Mouse (Mus musculus) MEL (cell line): ENCODE data around the gene Degs1. TPM values are rescaled to one million over a fixed set of nuclear protein-coding genes. Genes with fewer than 3 reads are reported as not detected.

ENCODE experiments used
- DNase-seq: peaks from one replicate; pipeline ENCODE4 v3.0.0; 2011; ENCODE audit warnings: low read depth, low spot score
- H3K27ac ChIP-seq: 2 replicates; pipeline ENCODE4 v1.5.1; 2012; ENCODE audit warnings: low read depth, mild to moderate bottlenecking, control low read depth, low read length, moderate library complexity; ENCODE audit not compliant: control insufficient read depth
- H3K27me3 ChIP-seq, 2 experiments: fragments of 150-350 bp in 1 of 2; sonication (generic) in 1 of 2; 2 replicates each; pipeline ENCODE4 v1.6.1; 2012; ENCODE audit warnings: low read length in 2 of 2, mild to moderate bottlenecking in 2 of 2, improper control_type of control experiment in 1 of 2, moderate library complexity in 1 of 2; ENCODE audit not compliant: insufficient read depth in 2 of 2, control insufficient read depth in 1 of 2
- H3K36me3 ChIP-seq, 2 experiments: 2 replicates each; pipeline ENCODE4 v1.6.1; 2012 to 2014; ENCODE audit warnings: low read length in 2 of 2, improper control_type of control experiment in 1 of 2, inconsistent platforms in 1 of 2, mild to moderate bottlenecking in 1 of 2; ENCODE audit not compliant: insufficient read depth in 2 of 2, control insufficient read depth in 1 of 2
- H3K4me1 ChIP-seq, 2 experiments: fragments of 150-350 bp in 1 of 2; sonication (generic) in 1 of 2; 2 replicates each; pipeline ENCODE4 v1.6.1; 2012; ENCODE audit warnings: low read length in 2 of 2, improper control_type of control experiment in 1 of 2, mild to moderate bottlenecking in 1 of 2; ENCODE audit not compliant: insufficient read depth in 2 of 2, control insufficient read depth in 1 of 2
- H3K4me3 ChIP-seq, 2 experiments: fragments of 150-350 bp in 1 of 2; sonication (generic) in 1 of 2; 2 replicates each; pipeline ENCODE4 v1.5.1; 2012; ENCODE audit warnings: low read depth in 2 of 2, low read length in 2 of 2, mild to moderate bottlenecking in 2 of 2, moderate library complexity in 2 of 2, control low read depth in 1 of 2, improper control_type of control experiment in 1 of 2; ENCODE audit not compliant: control insufficient read depth in 1 of 2, insufficient read depth in 1 of 2
- H3K79me2 ChIP-seq: 2 replicates; pipeline ENCODE4 v1.6.1; 2012; ENCODE audit warnings: mild to moderate bottlenecking, low read length, moderate library complexity; ENCODE audit not compliant: control insufficient read depth, poor library complexity, insufficient read depth
- H3K9ac ChIP-seq: 2 replicates; pipeline ENCODE4 v1.6.1; 2012; ENCODE audit warnings: low read depth, mild to moderate bottlenecking, control low read depth, low read length, moderate library complexity; ENCODE audit not compliant: control insufficient read depth, poor library complexity, severe bottlenecking
- H3K9me3 ChIP-seq: fragments of 150-350 bp; sonication (generic); replicated peaks from 2 replicates; pipeline ENCODE4 v1.6.1; 2012; ENCODE audit warnings: mild to moderate bottlenecking, low read length, improper control_type of control experiment, moderate library complexity; ENCODE audit not compliant: insufficient read depth
- BHLHE40 ChIP-seq: IDR thresholded peaks from 2 replicates; pipeline ENCODE4 v1.6.1; 2012; ENCODE audit warnings: low read depth, mild to moderate bottlenecking, inconsistent platforms, low read length, improper control_type of control experiment, borderline replicate concordance
- CHD1 ChIP-seq: IDR thresholded peaks from 2 replicates; pipeline ENCODE4 v1.6.1; 2012; ENCODE audit warnings: low read depth, mild to moderate bottlenecking, inconsistent platforms, low read length, improper control_type of control experiment
- CHD2 ChIP-seq: IDR thresholded peaks from 2 replicates; pipeline ENCODE4 v1.6.1; 2011; ENCODE audit warnings: low read length, improper control_type of control experiment
- E2F4 ChIP-seq: IDR thresholded peaks from 2 replicates; pipeline ENCODE4 v1.6.1; 2011; ENCODE audit warnings: low read depth, low read length, improper control_type of control experiment, borderline replicate concordance
- ELF1 ChIP-seq: IDR thresholded peaks from 2 replicates; pipeline ENCODE4 v1.6.1; 2014; ENCODE audit warnings: low read depth, mild to moderate bottlenecking, inconsistent platforms, low read length, improper control_type of control experiment, moderate library complexity
- ETS1 ChIP-seq: IDR thresholded peaks from 2 replicates; pipeline ENCODE4 v1.6.1; 2012; ENCODE audit warnings: low read depth, mild to moderate bottlenecking, inconsistent platforms, low read length, improper control_type of control experiment, moderate library complexity
- GABPA ChIP-seq: IDR thresholded peaks from 2 replicates; pipeline ENCODE4 v1.6.1; 2012; ENCODE audit warnings: low read depth, mild to moderate bottlenecking, inconsistent platforms, low read length, improper control_type of control experiment, moderate library complexity
- GATA1 ChIP-seq: IDR thresholded peaks from 2 replicates; pipeline ENCODE4 v1.6.1; 2011; ENCODE audit warnings: low read depth, low read length, improper control_type of control experiment
- JUND ChIP-seq: IDR thresholded peaks from 2 replicates; pipeline ENCODE4 v1.6.1; 2011; ENCODE audit warnings: low read depth, mild to moderate bottlenecking, improper control_type of control experiment, low read length
- MAX ChIP-seq: IDR thresholded peaks from 2 replicates; pipeline ENCODE4 v1.6.1; 2011; ENCODE audit warnings: low read length, improper control_type of control experiment
- MAZ ChIP-seq: IDR thresholded peaks from 2 replicates; pipeline ENCODE4 v1.6.1; 2012; ENCODE audit warnings: low read depth, mild to moderate bottlenecking, inconsistent platforms, low read length, improper control_type of control experiment
- MEF2A ChIP-seq: IDR thresholded peaks from 2 replicates; pipeline ENCODE4 v1.6.1; 2014; ENCODE audit warnings: low read depth, mild to moderate bottlenecking, inconsistent platforms, low read length, improper control_type of control experiment; ENCODE audit not compliant: poor library complexity, insufficient replicate concordance, severe bottlenecking; ENCODE audit errors: extremely low read depth
- MYB ChIP-seq: IDR thresholded peaks from 2 replicates; pipeline ENCODE4 v1.6.1; 2011; ENCODE audit warnings: mild to moderate bottlenecking, low read depth, low read length, improper control_type of control experiment
- NELFE ChIP-seq: IDR thresholded peaks from 2 replicates; pipeline ENCODE4 v1.6.1; 2011; ENCODE audit warnings: low read depth, low read length, improper control_type of control experiment
- NRF1 ChIP-seq: IDR thresholded peaks from 2 replicates; pipeline ENCODE4 v1.6.1; 2014; ENCODE audit warnings: low read depth, mild to moderate bottlenecking, inconsistent platforms, low read length, improper control_type of control experiment, moderate library complexity; ENCODE audit not compliant: poor library complexity, insufficient read depth, severe bottlenecking
- POLR2AphosphoS2 ChIP-seq: IDR thresholded peaks from 2 replicates; pipeline ENCODE4 v1.6.1; 2011; ENCODE audit warnings: low read length, improper control_type of control experiment
- POLR2AphosphoS5 ChIP-seq: IDR thresholded peaks from 2 replicates; pipeline ENCODE4 v1.6.1; 2012; ENCODE audit warnings: low read depth, borderline replicate concordance, mild to moderate bottlenecking, inconsistent platforms, low read length, moderate library complexity, mixed read lengths
- RCOR1 ChIP-seq: IDR thresholded peaks from 2 replicates; pipeline ENCODE4 v1.6.1; 2012; ENCODE audit warnings: low read depth, mild to moderate bottlenecking, inconsistent platforms, low read length, improper control_type of control experiment
- SIN3A ChIP-seq: IDR thresholded peaks from 2 replicates; pipeline ENCODE4 v1.6.1; 2012; ENCODE audit warnings: low read length, improper control_type of control experiment, inconsistent platforms
- SMC3 ChIP-seq: IDR thresholded peaks from 2 replicates; pipeline ENCODE4 v1.6.1; 2011; ENCODE audit warnings: low read depth, low read length, improper control_type of control experiment
- TAL1 ChIP-seq: IDR thresholded peaks from 2 replicates; pipeline ENCODE4 v1.6.1; 2012; ENCODE audit warnings: mild to moderate bottlenecking, inconsistent platforms, low read length, moderate library complexity, mixed read lengths
- TBP ChIP-seq: IDR thresholded peaks from 2 replicates; pipeline ENCODE4 v1.8.0; 2011; ENCODE audit warnings: low read depth, low read length, improper control_type of control experiment
- TCF12 ChIP-seq: IDR thresholded peaks from 2 replicates; pipeline ENCODE4 v1.6.1; 2014; ENCODE audit warnings: low read depth, mild to moderate bottlenecking, inconsistent platforms, low read length, improper control_type of control experiment, moderate library complexity
- UBTF ChIP-seq: IDR thresholded peaks from 2 replicates; pipeline ENCODE4 v1.6.1; 2012; ENCODE audit warnings: low read depth, mild to moderate bottlenecking, inconsistent platforms, low read length, improper control_type of control experiment, moderate library complexity, borderline replicate concordance; ENCODE audit not compliant: insufficient read depth
- USF1 ChIP-seq: IDR thresholded peaks from 2 replicates; pipeline ENCODE4 v1.6.1; 2014; ENCODE audit warnings: low read depth, mild to moderate bottlenecking, inconsistent platforms, low read length, improper control_type of control experiment, moderate library complexity
- USF2 ChIP-seq, 2 experiments: IDR thresholded peaks; 2 replicates each; pipeline ENCODE4 v1.6.1; 2011 to 2012; ENCODE audit warnings: improper control_type of control experiment in 2 of 2, low read length in 2 of 2, borderline replicate concordance in 1 of 2, inconsistent platforms in 1 of 2, low read depth in 1 of 2, mild to moderate bottlenecking in 1 of 2; ENCODE audit not compliant: insufficient read depth in 1 of 2
- ZC3H11A ChIP-seq: IDR thresholded peaks from 2 replicates; pipeline ENCODE4 v1.6.1; 2012; ENCODE audit warnings: low read depth, mild to moderate bottlenecking, inconsistent platforms, low read length, improper control_type of control experiment
- ZKSCAN1 ChIP-seq: IDR thresholded peaks from 2 replicates; pipeline ENCODE4 v1.6.1; 2012; ENCODE audit warnings: low read depth, mild to moderate bottlenecking, inconsistent platforms, low read length, improper control_type of control experiment, moderate library complexity
- ZMIZ1 ChIP-seq: IDR thresholded peaks from 2 replicates; pipeline ENCODE4 v1.6.1; 2012; ENCODE audit warnings: low read depth, mild to moderate bottlenecking, inconsistent platforms, low read length, improper control_type of control experiment, moderate library complexity
- ZNF384 ChIP-seq: IDR thresholded peaks from 2 replicates; pipeline ENCODE4 v1.6.1; 2012; ENCODE audit warnings: low read depth, mild to moderate bottlenecking, inconsistent platforms, low read length, improper control_type of control experiment
- polyA plus RNA-seq, 2 experiments: library from polyadenylated mRNA; stranded (reverse) in 1 of 2; unstranded in 1 of 2; fragments of >175 nt in 1 of 2; fragments of >200 nt in 1 of 2; gene quantifications; 2 replicates each; pipeline versions ENCODE4 v1.2.1 to v1.2.4; 2012; ENCODE audit warnings: low replicate concordance in 2 of 2, low read depth in 1 of 2; ENCODE audit not compliant: insufficient read length in 2 of 2, insufficient read depth in 1 of 2, missing spikeins in 1 of 2
- total RNA-seq: library from RNA; depleted of rRNA; stranded (reverse); fragments of 300-350 nt; gene quantifications from 2 replicates; pipeline ENCODE4 v1.2.3, GENCODE M21; 2012

Gene Degs1
- total and polyA plus RNA-seq, 3 experiments: 46.3 to 54.3 TPM; not detected in 1

- H3K9ac ChIP-seq: no peak overlapping the region
- no peaks in the 10 kb centered on the region for H3K9me3 ChIP-seq
- TF ChIP-seq UBTF (no peak), ETS1 (no peak), TBP (no peak), ZC3H11A (no peak), MAZ (no peak), CHD1 (no peak), ZKSCAN1 (no peak), JUND (no peak), MEF2A (no peak), ZNF384 (no peak), USF1 (no peak), E2F4 (no peak), TAL1 (no peak), RCOR1 (no peak), MYB (no peak), GABPA (no peak), NELFE (no peak; the same call in 1 of the 2 replicates), NRF1 (no peak), BHLHE40 (no peak), POLR2AphosphoS5 (no peak)
- peaks cover 4 to 12% of the 10 kb centered on the region in 2 experiments; a peak in 3 of 4 replicates for H3K4me1 ChIP-seq
- H3K36me3 ChIP-seq: peaks cover 2 to 13% of the 10 kb centered on the region in 2 experiments; a peak in 2 of 4 replicates
- no peaks in the 10 kb centered on the region for H3K27me3 ChIP-seq
- peaks cover 24% of the 10 kb centered on the region for H3K79me2 ChIP-seq
- no peak overlapping the region for H3K4me3 ChIP-seq
- DNase-seq: no peak
- H3K27ac ChIP-seq: no peak overlapping the region
These were observed 2.2 kb upstream of the Degs1 start for GRCm38 (mm10) chr1:182284795-182285194.

- Histone ChIP-seq H3K36me3 (peaks cover 7 to 13% of the 10 kb centered on the region in 2 experiments; a peak in 3 of 4 replicates), H3K79me2 (peaks cover 30% of the 10 kb centered on the region), H3K4me3 (peak overlapping the region; percentile 6 to 8; a peak in 2 of 4 replicates), H3K27ac (no peak overlapping the region), H3K9ac (no peak overlapping the region), H3K4me1 (peaks cover 4 to 12% of the 10 kb centered on the region in 2 experiments; a peak in 3 of 4 replicates), H3K27me3 (no peaks in the 10 kb centered on the region), H3K9me3 (no peaks in the 10 kb centered on the region)
- peak; percentile 32 for DNase-seq
- TF ChIP-seq ZMIZ1 (no peak), GATA1 (no peak), SMC3 (no peak), TAL1 (no peak), TCF12 (no peak), POLR2AphosphoS2 (no peak), USF2 (IDR thresholded peaks at IDR 0.05; ENCODE audit: borderline replicate concordance in 1 of 2, insufficient read depth in 1 of 2, low read depth in 1 of 2, low read length in 2 of 2) (no peak), POLR2AphosphoS5 (no peak), ELF1 (no peak), GABPA (no peak), CHD2 (no peak), ZC3H11A (no peak), E2F4 (no peak), MAZ (no peak), ZNF384 (no peak), SIN3A (no peak), MAX (no peak), MEF2A (no peak)
These were observed 627 bp upstream of the Degs1 start for GRCm38 (mm10) chr1:182283231-182283630.
